ENCODE assay signal across 18 mouse cellular contexts in the genomic region with DNA sequence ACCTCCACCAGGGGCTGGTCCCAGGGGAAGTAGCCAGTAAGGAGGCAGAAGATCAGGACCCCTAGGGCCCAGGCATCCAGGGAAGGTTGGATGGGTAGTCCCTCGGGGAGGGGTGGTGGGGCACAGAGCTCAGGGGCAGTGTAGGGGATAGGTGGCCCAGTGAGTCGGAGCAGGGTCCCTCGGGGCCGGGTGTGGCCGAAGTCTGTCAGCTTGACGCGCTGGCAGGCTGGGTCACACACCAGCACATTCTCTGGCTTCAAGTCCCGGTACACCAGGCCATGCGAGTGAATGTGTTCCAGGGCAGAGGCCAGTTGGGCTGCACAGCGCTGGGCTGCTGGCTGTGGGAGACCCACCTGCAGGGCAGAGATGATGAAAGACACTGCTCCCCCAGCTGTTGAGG. TPM values are rescaled to one million over a fixed set of nuclear protein-coding genes. Genes with fewer than 3 reads are reported as not detected.
"Had no signal": no experiment of that assay in that cellular context is flagged by ENCODE, and none has a peak within 500 bp of the region (broad histone marks: within the 10 kb centered on the region; RNA-seq: fewer than 3 reads in every experiment).

No protein-coding gene starts in this region.

- H3K4me3 ChIP-seq: kidney, embryonic 15.5 days; limb, embryonic 13.5 days; liver, embryonic 15.5 days; neural tube, embryonic 12.5 days had no signal

- H3K27ac ChIP-seq: kidney, embryonic 15.5 days; limb, embryonic 13.5 days; liver, embryonic 15.5 days; neural tube, embryonic 12.5 days had no signal

- H3K4me1 ChIP-seq: kidney, embryonic 15.5 days; liver, embryonic 15.5 days; neural tube, embryonic 12.5 days had no signal

- H3K27me3 ChIP-seq: kidney, embryonic 15.5 days; limb, embryonic 13.5 days; liver, embryonic 15.5 days; neural tube, embryonic 12.5 days had no signal

- H3K9ac ChIP-seq: kidney, embryonic 15.5 days; limb, embryonic 13.5 days; liver, embryonic 15.5 days; neural tube, embryonic 12.5 days had no signal

- H3K9me3 ChIP-seq: kidney, embryonic 15.5 days; limb, embryonic 13.5 days; liver, embryonic 15.5 days; neural tube, embryonic 12.5 days had no signal

- DNase-seq: kidney, adult 2 months; kidney, postnatal 25 days; layer of hippocampus, adult 9-11 months; layer of hippocampus, postnatal 36 days; lung, adult 2 months; lung, postnatal 36 days; midbrain, embryonic 14.5 days; thymus, adult 18-20 months; thymus, postnatal 14 days had no signal

- ATAC-seq: lung, postnatal 0 days had no signal

- H3K4me2 ChIP-seq: kidney, embryonic 15.5 days; limb, embryonic 13.5 days; liver, embryonic 11.5 days; liver, embryonic 15.5 days; neural tube, embryonic 12.5 days had no signal

- H3K36me3 ChIP-seq: kidney, embryonic 15.5 days; limb, embryonic 13.5 days; liver, embryonic 15.5 days; neural tube, embryonic 12.5 days had no signal

RNA-seq across cellular contexts. Expression of a gene that starts 6.8 kb away (rescaled TPM):
- total RNA-seq: megakaryocyte progenitor cell, adult 5-6 weeks; monocyte, adult 5-6 weeks; neutrophil, adult 5-6 weeks had no signal
- polyA plus RNA-seq: liver, embryonic 15.5 days; midbrain, embryonic 14.5 days had no signal

RNA-seq across cellular contexts. Expression of a gene that starts 13.6 kb away (rescaled TPM):
- total RNA-seq: megakaryocyte progenitor cell, adult 5-6 weeks; monocyte, adult 5-6 weeks; neutrophil, adult 5-6 weeks had no signal
- polyA plus RNA-seq: kidney, embryonic 15.5 days; limb, embryonic 13.5 days; liver, embryonic 11.5 days; liver, embryonic 15.5 days had no signal

RNA-seq across cellular contexts. Expression of a gene that starts 31.8 kb away (rescaled TPM):
- total RNA-seq: megakaryocyte progenitor cell, adult 5-6 weeks; monocyte, adult 5-6 weeks had no signal

RNA-seq across cellular contexts. Expression of a gene that starts 35.5 kb away (rescaled TPM):
- total RNA-seq: monocyte, adult 5-6 weeks had no signal
